Mouse (Mus musculus) stomach, postnatal 0 days (tissue): ENCODE measurements around the gene Baiap2l2. TPM values are rescaled to one million over a fixed set of nuclear protein-coding genes. Genes with fewer than 3 reads are reported as not detected.

Experiments used
- ATAC-seq: fragments of 200-750 bp; cut with Nextera tagmentation; 2 replicates; pipeline ENCODE4 v1.8.0; 2017; ENCODE audit not compliant: low FRiP score, low TSS enrichment
- DNase-seq: peaks from one replicate; pipeline ENCODE4 v3.0.0-alpha.2; 2016; ENCODE audit warnings: low spot score
- H3K27ac ChIP-seq: fragments of 300-500 bp; sonication (generic); replicated peaks from 2 replicates; pipeline ENCODE4 v1.5.1; 2014; ENCODE audit warnings: mild to moderate bottlenecking, control low read depth
- H3K27me3 ChIP-seq: fragments of 300-500 bp; sonication (generic); 2 replicates; pipeline ENCODE4 v1.6.1; 2014; ENCODE audit warnings: low read length; ENCODE audit not compliant: control insufficient read depth, insufficient read depth
- H3K36me3 ChIP-seq: fragments of 300-500 bp; sonication (generic); 2 replicates; pipeline ENCODE4 v1.6.1; 2014; ENCODE audit warnings: low read length, mixed read lengths; ENCODE audit not compliant: control insufficient read depth, insufficient read depth
- H3K4me1 ChIP-seq: fragments of 300-500 bp; sonication (generic); replicated peaks from 2 replicates; pipeline ENCODE4 v1.6.1; 2014; ENCODE audit warnings: antibody characterized with exemption; ENCODE audit not compliant: control insufficient read depth, insufficient read depth
- H3K4me2 ChIP-seq: fragments of 300-500 bp; sonication (generic); replicated peaks from 2 replicates; pipeline ENCODE4 v1.6.1; 2014; ENCODE audit warnings: low read depth, mild to moderate bottlenecking, control low read depth, moderate library complexity
- H3K4me3 ChIP-seq: fragments of 300-500 bp; sonication (generic); 2 replicates; pipeline ENCODE4 v1.5.1; 2014; ENCODE audit warnings: low read depth, low read length, control low read depth
- H3K9ac ChIP-seq: fragments of 300-500 bp; sonication (generic); 2 replicates; pipeline ENCODE4 v1.6.1; 2014; ENCODE audit warnings: mild to moderate bottlenecking, low read length, control low read depth, mixed read lengths
- H3K9me3 ChIP-seq: fragments of 300-500 bp; sonication (generic); 2 replicates; pipeline ENCODE4 v1.6.1; 2016; ENCODE audit warnings: low read length; ENCODE audit not compliant: control insufficient read depth
- CTCF ChIP-seq: IDR thresholded peaks from 2 replicates; pipeline ENCODE4 v1.5.1; 2016; ENCODE audit warnings: antibody characterized with exemption, low read depth, mild to moderate bottlenecking, moderate library complexity
- EP300 ChIP-seq: optimal IDR thresholded peaks from 2 replicates; pipeline ENCODE3; 2016; ENCODE audit warnings: antibody characterized with exemption
- WGBS: fragments of 180-500 bp; shearing (Covaris S2); extraction: QIAGEN DNeasy Blood & Tissue Kit; methylation state at CpG from one replicate; pipeline ENCODE4 v1.1.7; 2014; 5-methylcytosine and 5-hydroxymethylcytosine counted together
- polyA plus RNA-seq: library from polyadenylated mRNA; unstranded; fragments of >200 nt; fragmentation: Nextera tagmentation; extraction: Ambion mirVana; gene quantifications from 2 replicates; pipeline ENCODE4 v1.2.1, GENCODE M21; 2015

Gene Baiap2l2
- polyA plus RNA-seq, 1 experiment from 2014 or later = 4.9 TPM

DNA sequence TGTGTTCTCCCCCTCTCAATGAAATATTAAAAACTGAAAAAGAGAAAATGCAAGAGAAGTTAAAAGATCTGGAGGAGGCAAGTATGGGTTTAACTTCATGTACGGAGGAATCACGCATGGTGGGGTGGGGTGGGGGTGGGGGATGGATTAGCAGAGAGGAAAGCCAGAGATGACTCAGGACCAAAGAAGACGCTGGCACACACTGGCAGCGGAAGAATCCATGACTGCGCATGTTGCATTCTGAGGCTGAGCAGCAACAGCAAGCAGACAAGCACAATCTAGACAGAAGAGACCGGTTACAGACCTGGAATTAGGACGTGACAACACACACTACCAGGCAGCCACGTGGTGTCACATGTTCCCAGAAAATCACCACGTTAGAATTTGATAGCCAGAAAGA, 7.4 kb upstream of the Baiap2l2 start:
- TF ChIP-seq EP300 (no peak), CTCF (no peak)
- ATAC-seq (no peak), DNase-seq (no peak)
- H3K27ac ChIP-seq = no peak overlapping the region
- no peaks in the 10 kb centered on the region for H3K27me3 ChIP-seq
- H3K4me3 ChIP-seq = no peak overlapping the region
- H3K36me3 ChIP-seq = no peaks in the 10 kb centered on the region
- H3K4me2 ChIP-seq = no peak overlapping the region
- H3K9ac ChIP-seq = no peak overlapping the region
- H3K9me3 ChIP-seq = no peaks in the 10 kb centered on the region
- no peaks in the 10 kb centered on the region for H3K4me1 ChIP-seq
- WGBS = 72% methylated on average over 9 of the region's 9 CpGs

DNA sequence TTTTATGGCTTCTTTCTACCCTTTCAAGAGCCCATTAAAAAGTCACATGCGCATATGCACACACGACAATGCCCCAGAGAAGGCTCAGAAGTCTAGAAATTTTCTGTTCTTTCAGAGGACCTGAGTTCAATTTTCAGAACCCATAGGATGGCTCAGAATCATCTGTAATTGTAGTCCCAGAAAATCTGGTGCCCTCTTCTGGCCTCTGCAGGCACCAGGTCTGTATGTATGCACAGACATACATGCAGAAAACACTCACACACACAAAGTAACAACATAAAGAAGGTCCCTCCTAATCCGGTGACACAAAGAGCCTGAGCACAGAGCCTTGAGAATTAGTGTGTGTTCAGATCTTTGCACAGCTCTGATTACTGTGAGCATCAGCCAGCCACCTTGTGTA, 5.0 kb upstream of the Baiap2l2 start:
- 86% methylated on average over 3 of the region's 3 CpGs for WGBS
- no peaks in the 10 kb centered on the region for H3K9me3 ChIP-seq
- H3K9ac ChIP-seq = no peak overlapping the region
- no peak overlapping the region for H3K4me2 ChIP-seq
- no peak overlapping the region for H3K4me3 ChIP-seq
- no peak for DNase-seq
- no peaks in the 10 kb centered on the region; the same call in 1 of the 2 replicates for H3K36me3 ChIP-seq
- no peak for ATAC-seq
- no peaks in the 10 kb centered on the region for H3K27me3 ChIP-seq
- no peak overlapping the region for H3K27ac ChIP-seq
- no peak for TF ChIP-seq EP300
- TF ChIP-seq CTCF = peak; percentile 47
- H3K4me1 ChIP-seq = no peaks in the 10 kb centered on the region

DNA sequence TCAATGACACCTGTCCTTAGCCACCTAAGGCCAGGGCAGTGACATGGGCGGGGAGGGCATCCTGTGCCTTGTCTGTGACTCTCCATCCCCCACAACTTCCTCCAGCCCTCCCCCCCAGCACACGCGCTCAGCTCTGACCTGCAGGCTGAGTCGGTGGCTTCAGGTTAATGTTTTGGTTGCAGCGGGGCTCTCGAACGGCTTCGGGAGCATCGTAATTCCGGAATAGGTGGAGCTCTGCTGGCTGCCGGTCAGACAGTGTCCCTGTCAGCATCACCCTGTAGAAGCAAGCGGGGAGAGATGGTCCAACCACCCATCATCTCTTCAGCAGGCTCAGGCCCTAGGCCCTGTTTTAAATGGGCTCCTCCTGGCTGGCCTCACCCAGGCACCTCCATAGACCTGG, 4.1 kb upstream of the Baiap2l2 start:
- Histone ChIP-seq H3K36me3 (no peaks in the 10 kb centered on the region; the same call in 1 of the 2 replicates), H3K4me3 (no peak overlapping the region), H3K9ac (no peak overlapping the region), H3K4me1 (no peaks in the 10 kb centered on the region), H3K9me3 (no peaks in the 10 kb centered on the region), H3K4me2 (no peak overlapping the region), H3K27me3 (no peaks in the 10 kb centered on the region), H3K27ac (no peak overlapping the region)
- 84% methylated on average over 12 of the region's 12 CpGs for WGBS
- no peak for TF ChIP-seq EP300
- no peak for TF ChIP-seq CTCF
- no peak for DNase-seq
- ATAC-seq = no peak

DNA sequence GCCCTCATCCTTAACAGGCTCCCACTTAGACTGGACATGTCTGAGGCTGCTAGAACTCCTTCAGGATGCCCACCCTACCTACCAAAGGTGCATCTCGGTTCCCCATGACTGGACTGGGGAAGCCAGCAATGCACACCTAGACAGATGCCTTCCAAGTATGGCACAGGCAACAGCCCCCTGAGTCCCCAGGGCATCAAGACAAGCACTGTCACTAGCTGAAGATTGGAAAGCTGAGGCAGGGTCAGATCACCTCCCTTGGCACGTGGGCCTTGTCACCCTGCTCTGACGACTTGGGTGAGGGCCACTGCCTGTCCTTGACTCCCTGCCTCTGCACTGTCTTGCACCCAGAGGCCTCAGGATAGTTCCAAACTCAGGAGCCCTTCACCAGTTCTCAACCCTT, 3.0 kb upstream of the Baiap2l2 start:
- Histone ChIP-seq H3K27ac (0 out of 2 replicates have a peak overlapping the region, but pooled peaks have one; percentile 24), H3K4me2 (no peak overlapping the region), H3K27me3 (no peaks in the 10 kb centered on the region), H3K4me3 (no peak overlapping the region), H3K4me1 (no peaks in the 10 kb centered on the region), H3K36me3 (no peaks in the 10 kb centered on the region; the same call in 1 of the 2 replicates), H3K9ac (no peak overlapping the region), H3K9me3 (no peaks in the 10 kb centered on the region)
- no peak for ATAC-seq
- TF ChIP-seq CTCF (no peak), EP300 (no peak)
- 69% methylated on average over 3 of the region's 3 CpGs for WGBS
- DNase-seq = no peak

DNA sequence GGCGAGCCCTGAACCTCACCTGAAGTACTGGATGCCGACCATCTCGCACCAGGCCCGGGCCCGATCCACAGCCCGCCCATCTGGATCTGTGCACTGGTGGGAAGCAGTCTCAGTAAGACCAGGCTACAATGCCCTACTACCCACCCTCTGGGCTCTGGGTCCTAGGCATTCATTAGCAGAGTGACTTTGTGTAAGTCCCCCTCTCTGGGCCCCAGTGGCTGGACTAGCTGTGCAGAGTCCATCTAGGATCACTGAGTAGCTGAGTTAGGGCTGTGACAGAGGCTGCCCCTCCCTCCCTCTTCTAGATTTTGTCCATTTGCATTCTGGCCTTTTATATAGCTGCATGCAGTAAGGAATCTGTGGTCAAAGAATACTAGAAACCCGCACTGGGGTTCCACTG, 1.8 kb upstream of the Baiap2l2 start:
- Histone ChIP-seq H3K36me3 (no peaks in the 10 kb centered on the region; the same call in 1 of the 2 replicates), H3K27me3 (no peaks in the 10 kb centered on the region), H3K9ac (no peak overlapping the region), H3K27ac (no peak overlapping the region), H3K9me3 (no peaks in the 10 kb centered on the region), H3K4me3 (no peak overlapping the region), H3K4me1 (no peaks in the 10 kb centered on the region), H3K4me2 (no peak overlapping the region)
- 94% methylated on average over 7 of the region's 7 CpGs for WGBS
- no peak for DNase-seq
- no peak for TF ChIP-seq EP300
- TF ChIP-seq CTCF = no peak
- no peak for ATAC-seq

DNA sequence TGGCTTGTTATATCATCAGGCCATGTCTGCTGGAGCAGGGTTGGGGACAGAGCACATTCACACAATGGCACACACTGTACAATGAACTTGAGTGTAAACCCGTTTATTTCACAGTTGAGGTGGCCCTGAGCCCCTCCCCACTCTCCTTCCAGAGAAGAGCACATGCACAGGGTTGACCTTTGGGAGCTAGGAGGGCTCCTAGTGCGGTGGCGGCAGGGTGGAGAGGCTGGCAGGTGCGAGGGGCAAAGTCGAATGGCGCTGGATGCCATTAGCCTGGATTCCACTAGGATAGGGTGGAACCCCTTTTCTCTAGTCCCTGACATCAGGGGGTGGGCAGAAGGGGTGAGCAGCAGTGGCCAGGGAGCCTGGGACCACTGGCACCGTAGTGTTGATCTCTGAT, 804 bp upstream of the Baiap2l2 start:
- H3K27ac ChIP-seq = no peak overlapping the region
- no peak for ATAC-seq
- 76% methylated on average over 7 of the region's 7 CpGs for WGBS

More for the DNA sequence above, 804 bp upstream of the Baiap2l2 start:
- Histone ChIP-seq H3K4me2 (no peak overlapping the region), H3K4me1 (peaks cover 4% of the 10 kb centered on the region; the same call in 1 of the 2 replicates), H3K4me3 (no peak overlapping the region), H3K36me3 (no peaks in the 10 kb centered on the region; the same call in 1 of the 2 replicates), H3K9me3 (no peaks in the 10 kb centered on the region), H3K9ac (no peak overlapping the region), H3K27me3 (no peaks in the 10 kb centered on the region)
- no peak for DNase-seq
- TF ChIP-seq EP300 = no peak
- TF ChIP-seq CTCF = no peak
